Mouse (Mus musculus): ENCODE measurements around the gene Edc4.

DNA sequence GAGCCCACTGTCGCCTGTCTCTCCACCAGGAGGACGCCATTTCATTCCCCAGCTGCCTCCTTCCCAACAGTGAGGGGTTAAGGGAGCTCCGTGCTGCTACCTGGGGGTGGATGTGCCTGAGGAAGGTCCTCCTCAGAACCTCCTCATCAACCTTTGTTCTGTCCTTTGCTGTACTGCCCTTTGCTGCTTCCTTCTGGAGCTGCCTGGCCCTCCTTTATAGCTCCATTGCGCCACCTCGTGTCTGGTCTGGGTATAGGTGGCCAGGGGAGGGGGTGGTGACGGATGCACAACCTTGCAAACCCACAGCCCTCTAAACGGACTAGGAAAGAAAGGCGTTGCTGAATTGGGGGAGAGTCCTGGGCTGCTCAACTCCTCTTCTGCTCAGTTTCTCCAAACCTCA is 49.9 kb downstream of the Edc4 start:
- TF ChIP-seq CHD2 (IDR thresholded peaks at IDR 0.05; ENCODE audit: low read depth, low read length): no peak
- 0 out of 2 replicates have a peak, but pooled peaks have one; percentile 44 for TF ChIP-seq ZC3H11A (IDR thresholded peaks at IDR 0.05; ENCODE audit: borderline replicate concordance, low read depth, low read length)
- TF ChIP-seq HCFC1 (IDR thresholded peaks at IDR 0.05; ENCODE audit: borderline replicate concordance, insufficient read depth, low read length): no peak
- TF ChIP-seq MAFK (IDR thresholded peaks at IDR 0.05; ENCODE audit: insufficient read depth, low read depth, low read length): no peak
- TF ChIP-seq ZNF384 (IDR thresholded peaks at IDR 0.05; ENCODE audit: low read depth, low read length): no peak

Data from ES-E14 (cell line).